Mouse (Mus musculus): ENCODE measurements around the gene Rab3a.
A peak's percentile ranks its signal among the peaks of the same experiment; 100 is the strongest.

- TF ChIP-seq POLR2AphosphoS2 (IDR thresholded peaks at IDR 0.05; ENCODE audit: insufficient read length, low read depth) (no peak), POLR2A (IDR thresholded peaks at IDR 0.05; ENCODE audit: insufficient read length, low read depth) (no peak), MYOG (IDR thresholded peaks at IDR 0.05; ENCODE audit: control insufficient read depth in 1 of 3, insufficient read depth in 1 of 3, insufficient read length in 2 of 3, low read depth in 2 of 3) (peak; percentile 47 to 91 (median 79))
Observed at GRCm38 (mm10) chr8:70801156-70801555, 46.7 kb downstream of the Rab3a start.

All from myocyte (in vitro differentiated cells).